Mouse (Mus musculus) hindbrain, embryonic 11.5 days (tissue): ENCODE data around the gene Gm20708. TPM values are rescaled to one million over a fixed set of nuclear protein-coding genes. Genes with fewer than 3 reads are reported as not detected.
"Not testable (repeated sequence)": the region's sequence is repeated elsewhere in the genome, so short reads cannot be mapped to it uniquely, and the experiment has no call there.

ENCODE experiments used
- ATAC-seq: fragments of 200-750 bp; cut with Nextera tagmentation; 2 replicates; pipeline ENCODE4 v1.8.0; 2017; ENCODE audit warnings: mild to moderate bottlenecking, moderate TSS enrichment, moderate library complexity; ENCODE audit not compliant: low FRiP score
- DNase-seq: peaks from one replicate; pipeline ENCODE4 v3.0.0-alpha.2; 2015; ENCODE audit warnings: low spot score
- H3K27ac ChIP-seq: fragments of 300-500 bp; sonication (generic); 2 replicates; pipeline ENCODE4 v1.5.1; 2014; ENCODE audit warnings: mild to moderate bottlenecking, low read depth, low read length
- H3K27me3 ChIP-seq: fragments of 300-500 bp; sonication (generic); 2 replicates; pipeline ENCODE4 v1.6.1; 2014; ENCODE audit warnings: mild to moderate bottlenecking, low read length, moderate library complexity, mixed read lengths; ENCODE audit not compliant: control insufficient read depth, insufficient read depth
- H3K36me3 ChIP-seq: fragments of 300-500 bp; sonication (generic); 2 replicates; pipeline ENCODE4 v1.6.1; 2014; ENCODE audit warnings: mild to moderate bottlenecking, low read length, moderate library complexity, mixed read lengths; ENCODE audit not compliant: control insufficient read depth, insufficient read depth
- H3K4me1 ChIP-seq: fragments of 300-500 bp; sonication (generic); replicated peaks from 2 replicates; pipeline ENCODE4 v1.6.1; 2014; ENCODE audit warnings: low read length, mixed read lengths; ENCODE audit not compliant: control insufficient read depth, insufficient read depth
- H3K4me2 ChIP-seq: fragments of 300-500 bp; sonication (generic); replicated peaks from 2 replicates; pipeline ENCODE4 v1.6.1; 2014; ENCODE audit warnings: mild to moderate bottlenecking, low read depth, low read length
- H3K4me3 ChIP-seq: fragments of 300-500 bp; sonication (generic); 2 replicates; pipeline ENCODE4 v1.5.1; 2014; ENCODE audit warnings: low read depth, low read length
- H3K9ac ChIP-seq: fragments of 300-500 bp; sonication (generic); 2 replicates; pipeline ENCODE4 v1.6.1; 2014; ENCODE audit warnings: low read depth, low read length
- H3K9me3 ChIP-seq: fragments of 300-500 bp; sonication (generic); 2 replicates; pipeline ENCODE4 v1.6.1; 2016; ENCODE audit warnings: low read length; ENCODE audit not compliant: control insufficient read depth
- WGBS: fragments of 180-500 bp; shearing (Covaris S2); extraction: QIAGEN DNeasy Blood & Tissue Kit; methylation state at CpG from one replicate; pipeline ENCODE4 v1.1.7; 2014; 5-methylcytosine and 5-hydroxymethylcytosine counted together
- polyA plus RNA-seq: library from polyadenylated mRNA; unstranded; fragments of >200 nt; fragmentation: Nextera tagmentation; extraction: Ambion mirVana; gene quantifications from 2 replicates; pipeline ENCODE4 v1.2.1, GENCODE M21; 2014

Gm20708 gene
- polyA plus RNA-seq, 1 experiment from 2014 or later: 0.83 TPM

DNA sequence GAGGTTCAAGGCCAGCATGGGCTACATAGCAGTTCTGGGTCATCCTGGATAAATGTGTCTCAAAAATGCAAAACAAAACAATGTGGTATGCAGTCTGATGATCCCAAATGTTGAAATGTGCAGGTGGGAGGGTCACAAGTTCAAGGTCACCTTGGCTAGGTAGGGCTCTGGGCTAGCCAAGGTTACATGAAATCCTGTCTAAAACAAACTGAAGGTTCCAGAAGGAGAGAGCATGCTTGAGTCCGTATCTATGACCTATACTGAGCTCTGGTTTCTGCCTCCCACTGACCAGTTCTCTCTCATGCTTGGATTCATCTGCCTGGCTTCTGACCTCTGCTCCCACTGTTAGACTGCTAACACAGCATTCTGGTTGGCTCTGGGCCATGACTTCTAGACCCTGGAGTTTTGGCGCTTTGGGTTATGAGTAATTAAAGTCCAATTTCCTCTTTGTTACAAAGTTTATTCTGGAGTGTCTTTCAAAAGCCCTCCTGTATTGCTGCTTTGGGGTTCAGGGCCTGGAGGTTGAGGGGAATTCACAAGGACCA is 20.3 kb downstream of the Gm20708 start:
- no peaks in the 10 kb centered on the region for H3K36me3 ChIP-seq
- no peak overlapping the region for H3K4me2 ChIP-seq
- H3K4me1 ChIP-seq: peaks cover 6% of the 10 kb centered on the region
- 70% methylated on average over 2 of the region's 2 CpGs for WGBS
- no peak overlapping the region for H3K4me3 ChIP-seq
- H3K27ac ChIP-seq: no peak overlapping the region
- H3K9ac ChIP-seq: no peak overlapping the region
- H3K27me3 ChIP-seq: no peaks in the 10 kb centered on the region
- DNase-seq (no peak), ATAC-seq (no peak)
- H3K9me3 ChIP-seq: no peaks in the 10 kb centered on the region

DNA sequence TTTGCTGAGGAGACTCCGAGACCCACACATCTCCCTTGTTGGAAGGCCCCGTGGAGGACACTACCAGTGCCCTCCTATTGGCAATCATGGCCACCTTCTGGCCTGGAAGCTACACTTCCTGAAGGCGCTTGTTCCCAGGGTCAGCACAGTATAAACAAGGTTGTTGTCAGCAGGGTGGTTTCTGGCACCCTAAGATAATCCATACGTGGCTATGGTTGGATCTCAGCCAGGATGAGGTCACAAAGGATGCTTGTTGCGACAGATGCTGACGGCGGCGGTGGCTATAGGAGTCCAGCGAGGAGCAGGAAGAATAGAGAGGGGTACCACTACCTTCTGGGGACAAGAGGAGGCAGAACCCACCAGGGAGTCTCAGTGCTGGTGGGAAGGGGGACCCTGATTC is 20.9 kb downstream of the Gm20708 start:
- Histone ChIP-seq H3K27ac (no peak overlapping the region), H3K36me3 (no peaks in the 10 kb centered on the region), H3K9me3 (no peaks in the 10 kb centered on the region), H3K4me1 (peaks cover 6% of the 10 kb centered on the region), H3K27me3 (no peaks in the 10 kb centered on the region), H3K9ac (no peak overlapping the region), H3K4me2 (no peak overlapping the region), H3K4me3 (no peak overlapping the region)
- 89% methylated on average over 9 of the region's 9 CpGs for WGBS
- DNase-seq: no peak
- ATAC-seq: no peak

DNA sequence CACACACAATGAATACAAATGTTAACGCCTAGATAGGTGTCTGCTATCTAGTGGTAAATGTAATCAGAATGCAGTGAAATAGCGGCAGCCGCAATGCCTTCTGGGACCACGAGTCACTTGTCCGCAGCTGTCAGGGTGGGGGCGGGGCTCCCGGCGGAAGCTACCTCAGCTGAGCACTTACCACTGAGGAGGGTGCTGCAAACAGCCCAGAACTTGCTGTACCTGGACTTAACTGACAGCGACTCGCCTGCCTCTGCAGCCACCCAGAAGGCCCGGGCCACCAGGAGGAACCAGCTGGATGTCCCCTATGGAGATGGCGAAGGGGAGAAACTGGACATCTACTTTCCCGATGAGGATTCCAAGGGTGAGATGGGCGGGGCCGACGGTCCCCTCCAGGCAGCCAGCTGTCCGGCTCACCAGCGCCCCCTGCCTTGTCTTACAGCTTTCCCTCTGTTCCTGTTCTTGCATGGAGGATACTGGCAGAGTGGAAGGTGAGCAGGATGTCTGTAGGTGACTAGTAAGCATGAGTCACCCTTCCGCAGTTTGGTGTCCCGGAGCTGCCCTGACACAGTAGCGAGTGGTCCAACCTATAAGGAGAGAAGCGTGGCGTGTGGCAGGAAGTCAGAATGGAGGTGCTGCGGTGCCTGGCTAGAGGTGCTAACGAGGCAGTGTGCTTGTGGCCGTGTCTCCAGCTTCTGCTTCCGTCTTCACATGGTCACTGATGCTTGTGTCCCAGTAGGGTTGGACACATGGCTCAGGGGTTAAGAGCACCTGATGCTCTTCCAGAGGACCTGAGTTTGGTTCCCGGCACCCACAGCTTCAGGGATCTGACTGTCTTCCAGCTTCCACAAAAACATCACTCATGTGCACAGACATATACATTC is 22.9 kb downstream of the Gm20708 start:
- ATAC-seq: peak; percentile 71
- Histone ChIP-seq H3K9ac (0 out of 2 replicates have a peak overlapping the region, but pooled peaks have one; percentile 1), H3K27ac (no peak overlapping the region), H3K4me3 (peak overlapping the region; percentile 25), H3K27me3 (no peaks in the 10 kb centered on the region), H3K4me2 (peak overlapping the region; percentile 50), H3K9me3 (no peaks in the 10 kb centered on the region), H3K36me3 (no peaks in the 10 kb centered on the region), H3K4me1 (peaks cover 6% of the 10 kb centered on the region; the same call in 1 of the 2 replicates)
- 19% methylated on average over 25 of the region's 28 CpGs for WGBS
- peak; percentile 89 for DNase-seq

DNA sequence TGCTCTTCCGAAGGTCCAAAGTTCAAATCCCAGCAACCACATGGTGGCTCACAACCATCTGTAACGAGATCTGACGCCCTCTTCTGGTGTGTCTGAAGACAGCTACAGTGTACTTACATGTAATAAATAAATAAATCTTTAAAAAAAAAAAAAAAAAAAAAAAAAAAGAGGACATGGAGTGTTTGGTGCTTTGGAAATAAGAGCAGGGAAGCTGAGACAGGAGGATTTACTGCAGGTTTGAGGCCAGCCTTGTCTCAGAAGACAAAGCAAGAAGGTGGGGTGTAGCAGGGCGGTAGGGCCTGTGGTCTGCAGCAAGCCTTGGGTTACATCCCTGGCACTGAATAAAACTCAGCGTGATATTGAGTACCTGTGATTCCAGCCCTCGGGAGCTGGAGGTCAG is 24.0 kb downstream of the Gm20708 start:
- 94% methylated on average over 4 of the region's 6 CpGs for WGBS
- H3K27me3 ChIP-seq: not testable (repeated sequence)

DNA sequence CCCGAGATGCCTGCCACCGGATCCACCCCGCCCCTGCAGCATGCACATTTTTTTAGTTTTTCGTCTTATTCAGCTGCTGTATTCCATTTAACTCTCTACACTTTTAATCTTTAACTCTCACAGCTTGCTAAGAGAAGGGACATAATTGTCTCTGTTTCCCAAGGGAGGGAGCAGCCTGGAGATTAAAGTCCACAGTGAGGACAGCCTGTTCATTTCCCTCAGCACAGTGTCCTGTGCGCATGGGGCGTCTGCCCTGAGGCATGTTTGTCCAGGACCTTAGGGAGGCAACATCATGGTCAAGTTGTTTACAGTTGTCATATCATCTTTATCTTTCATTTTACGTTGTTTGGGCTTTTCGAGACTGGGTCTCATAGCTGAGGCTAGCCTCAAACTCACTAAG is 24.6 kb downstream of the Gm20708 start:
- Histone ChIP-seq H3K27ac (no peak overlapping the region), H3K27me3 (no peaks in the 10 kb centered on the region), H3K4me3 (no peak overlapping the region), H3K36me3 (no peaks in the 10 kb centered on the region), H3K4me2 (no peak overlapping the region), H3K9me3 (no peaks in the 10 kb centered on the region), H3K4me1 (peaks cover 6% of the 10 kb centered on the region; the same call in 1 of the 2 replicates), H3K9ac (no peak overlapping the region)
- WGBS: 92% methylated on average over 8 of the region's 8 CpGs
- ATAC-seq: no peak
- DNase-seq: no peak

More for the DNA sequence above, 24.0 kb downstream of the Gm20708 start:
- H3K4me2 ChIP-seq, DNase-seq, H3K4me3 ChIP-seq, H3K9me3 ChIP-seq, H3K36me3 ChIP-seq, ATAC-seq, H3K4me1 ChIP-seq, H3K9ac ChIP-seq, H3K27ac ChIP-seq: not testable (repeated sequence)

DNA sequence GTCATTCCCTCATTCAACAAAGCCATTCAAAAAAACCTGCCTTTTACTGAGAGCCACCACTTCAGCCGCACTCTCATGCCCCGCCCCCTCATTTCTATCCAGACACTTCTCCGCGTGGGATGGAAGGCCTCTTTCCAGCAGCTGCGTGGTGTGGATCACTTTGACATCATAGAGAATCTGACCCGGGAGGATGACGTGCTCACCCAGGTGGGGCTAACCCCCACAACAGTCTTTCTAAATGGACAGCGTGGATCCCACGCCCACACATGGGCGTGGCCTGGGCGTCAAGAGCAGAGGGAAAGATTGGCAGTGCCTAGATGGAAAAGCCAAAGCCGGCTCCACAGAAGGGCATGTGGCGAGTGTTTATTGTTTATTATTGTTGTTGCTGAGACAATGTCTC is 26.8 kb downstream of the Gm20708 start:
- no peaks in the 10 kb centered on the region for H3K9me3 ChIP-seq
- no peaks in the 10 kb centered on the region for H3K36me3 ChIP-seq
- ATAC-seq (no peak), DNase-seq (peak; percentile 38)
- no peak overlapping the region for H3K27ac ChIP-seq
- no peak overlapping the region for H3K9ac ChIP-seq
- 25% methylated on average over 13 of the region's 13 CpGs for WGBS
- peak overlapping the region; percentile 8; the same call in 1 of the 2 replicates for H3K4me2 ChIP-seq
- peaks cover 6% of the 10 kb centered on the region; the same call in 1 of the 2 replicates for H3K4me1 ChIP-seq
- H3K27me3 ChIP-seq: no peaks in the 10 kb centered on the region
- no peak overlapping the region for H3K4me3 ChIP-seq

DNA sequence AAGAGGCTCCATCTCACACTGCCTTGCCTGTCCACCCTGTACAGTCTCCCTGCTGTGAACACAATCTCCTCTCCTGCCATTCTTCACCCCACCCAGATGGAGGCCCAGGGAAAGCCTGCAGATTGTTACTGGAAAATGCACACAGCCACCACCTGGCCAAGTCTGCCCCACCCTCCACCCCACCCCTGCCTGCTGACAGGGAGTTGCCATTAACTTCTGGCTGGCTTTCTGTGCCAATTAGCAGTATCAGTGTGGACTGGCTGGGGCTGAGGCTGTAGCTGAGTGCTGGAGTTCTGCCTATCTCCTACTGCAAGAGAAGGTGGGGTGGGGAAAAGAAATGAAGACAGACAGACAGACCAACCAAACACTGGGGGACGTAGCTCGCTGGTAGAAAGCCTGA is 29.1 kb downstream of the Gm20708 start:
- H3K36me3 ChIP-seq: no peaks in the 10 kb centered on the region
- H3K9me3 ChIP-seq: no peaks in the 10 kb centered on the region
- H3K4me2 ChIP-seq: no peak overlapping the region
- ATAC-seq (no peak), DNase-seq (no peak)
- no peaks in the 10 kb centered on the region for H3K27me3 ChIP-seq
- no peak overlapping the region for H3K4me3 ChIP-seq
- H3K9ac ChIP-seq: no peak overlapping the region
- H3K27ac ChIP-seq: no peak overlapping the region
- WGBS: 79% methylated on average over 2 of the region's 2 CpGs
- no peaks in the 10 kb centered on the region for H3K4me1 ChIP-seq

DNA sequence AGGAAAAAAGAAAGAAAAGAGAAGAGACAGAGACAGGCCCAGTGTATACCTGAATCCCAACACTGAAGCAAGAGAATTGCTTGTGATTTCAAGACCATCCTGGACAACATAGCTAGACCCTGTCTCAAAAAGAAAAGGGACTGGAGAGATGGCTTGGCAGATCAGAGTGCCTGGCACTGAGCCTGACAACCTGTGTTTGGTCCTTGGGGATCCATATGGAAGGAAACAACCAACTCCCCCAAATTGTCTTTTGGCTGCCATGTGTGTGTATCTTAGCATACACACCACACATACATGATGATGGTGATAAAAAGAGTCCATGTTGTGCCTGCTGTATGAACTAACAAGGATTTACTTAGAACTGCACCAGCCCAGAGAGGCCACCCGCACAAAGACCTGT is 29.6 kb downstream of the Gm20708 start:
- H3K9me3 ChIP-seq: no peaks in the 10 kb centered on the region
- H3K9ac ChIP-seq: no peak overlapping the region
- WGBS: 79% methylated on average over 1 of the region's 1 CpGs
- no peaks in the 10 kb centered on the region for H3K27me3 ChIP-seq
- H3K4me1 ChIP-seq: no peaks in the 10 kb centered on the region
- no peaks in the 10 kb centered on the region for H3K36me3 ChIP-seq
- H3K4me2 ChIP-seq: no peak overlapping the region
- H3K4me3 ChIP-seq: no peak overlapping the region
- DNase-seq: no peak
- no peak for ATAC-seq
- no peak overlapping the region for H3K27ac ChIP-seq

DNA sequence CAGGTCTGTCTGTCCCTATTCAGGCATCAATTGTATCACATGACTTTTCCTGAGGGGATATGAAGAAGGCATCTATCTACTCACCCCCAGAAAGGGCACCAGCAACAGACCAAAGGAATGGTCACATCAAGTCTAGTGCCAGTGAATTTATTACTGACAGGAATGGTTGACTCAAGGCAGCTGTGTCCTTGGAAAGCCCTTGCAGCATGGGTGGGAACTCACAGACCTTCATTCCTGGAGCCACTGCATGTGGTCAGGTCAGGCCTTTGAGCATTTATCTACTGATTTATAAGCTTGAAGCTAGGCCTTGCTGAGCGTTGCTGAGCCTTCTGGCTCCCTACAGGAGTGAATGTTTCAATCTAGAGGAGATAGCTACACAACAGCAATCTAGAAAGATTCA is 31.4 kb downstream of the Gm20708 start:
- Histone ChIP-seq H3K27ac (no peak overlapping the region), H3K4me2 (no peak overlapping the region), H3K27me3 (no peaks in the 10 kb centered on the region), H3K4me1 (no peaks in the 10 kb centered on the region), H3K4me3 (no peak overlapping the region), H3K36me3 (no peaks in the 10 kb centered on the region), H3K9me3 (no peaks in the 10 kb centered on the region), H3K9ac (no peak overlapping the region)
- 45% methylated on average over 1 of the region's 1 CpGs for WGBS
- no peak for DNase-seq
- ATAC-seq: no peak
